In the genomic region with DNA sequence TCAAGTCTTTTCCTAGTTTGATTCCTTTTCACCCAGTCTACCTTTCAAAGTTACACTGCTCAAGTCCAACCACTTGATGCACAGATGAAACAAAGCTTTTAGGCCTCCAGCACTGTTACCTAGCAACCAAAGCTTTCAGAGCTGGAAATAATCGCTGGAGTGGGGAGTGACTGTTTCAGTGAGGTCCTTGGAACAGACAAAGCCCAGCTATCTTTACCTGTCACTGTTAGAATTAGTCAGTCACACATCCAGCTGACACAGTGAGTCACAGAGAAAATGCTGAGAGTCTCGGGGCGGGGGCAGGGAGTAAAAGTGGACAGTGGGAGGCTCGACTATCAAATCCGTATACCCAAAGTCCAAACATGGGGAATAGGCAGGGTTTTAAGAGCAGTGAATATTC, we compare ENCODE assay signal across 11 mouse cellular contexts. TPM values are rescaled to one million over a fixed set of nuclear protein-coding genes. Genes with fewer than 3 reads are reported as not detected.
DNase-seq lines count a peak whose midpoint lies in the region; ATAC-seq and TF ChIP-seq lines count a peak whose summit lies in the region.
"Had no signal": no experiment of that assay in that cellular context is flagged by ENCODE, and none has a peak within 500 bp of the region (broad histone marks: within the 10 kb centered on the region; RNA-seq: fewer than 3 reads in every experiment).

No protein-coding gene starts in this region.

- WGBS in heart, postnatal 0 days = 21% methylated on average over 5 of the region's 5 CpGs
- 24% methylated on average over 5 of the region's 5 CpGs for WGBS in hindbrain, embryonic 10.5 days
- 13% methylated on average over 5 of the region's 5 CpGs for WGBS in midbrain, postnatal 0 days
- WGBS in kidney, embryonic 15.5 days = 55% methylated on average over 5 of the region's 5 CpGs

- H3K9ac ChIP-seq in heart, postnatal 0 days (replicated peaks; ENCODE audit: low read depth, low read length) = no peak overlapping the region
- peak overlapping the region; percentile 13; the same call in 1 of the 2 replicates for H3K9ac ChIP-seq in midbrain, postnatal 0 days (replicated peaks; ENCODE audit: low read length, poor library complexity, severe bottlenecking)
- no peak overlapping the region for H3K9ac ChIP-seq in kidney, embryonic 15.5 days
- H3K9ac ChIP-seq: liver, embryonic 12.5 days had no signal

- H3K9me3 ChIP-seq in heart, postnatal 0 days (replicated peaks; ENCODE audit: control insufficient read depth, low read length) = no peaks in the 10 kb centered on the region
- no peaks in the 10 kb centered on the region for H3K9me3 ChIP-seq in hindbrain, embryonic 10.5 days
- H3K9me3 ChIP-seq in midbrain, postnatal 0 days (ENCODE audit: low read length) = no peaks in the 10 kb centered on the region
- H3K9me3 ChIP-seq in kidney, embryonic 15.5 days (replicated peaks) = no peaks in the 10 kb centered on the region
- H3K9me3 ChIP-seq: liver, embryonic 12.5 days had no signal

- no peak overlapping the region for H3K4me2 ChIP-seq in heart, postnatal 0 days (ENCODE audit: low read depth, low read length)
- H3K4me2 ChIP-seq in midbrain, postnatal 0 days (ENCODE audit: low read depth, low read length, poor library complexity, severe bottlenecking) = no peak overlapping the region
- H3K4me2 ChIP-seq in kidney, embryonic 15.5 days = no peak overlapping the region
- H3K4me2 ChIP-seq: liver, embryonic 12.5 days had no signal

- TF ChIP-seq CTCF in heart, postnatal 0 days (IDR thresholded peaks at IDR 0.05; ENCODE audit: low read depth) = no peak
- no peak for TF ChIP-seq CTCF in midbrain, postnatal 0 days (IDR thresholded peaks at IDR 0.05)

- no peaks in the 10 kb centered on the region for H3K4me1 ChIP-seq in heart, postnatal 0 days (ENCODE audit: control insufficient read depth, insufficient read depth)
- peaks cover 20% of the 10 kb centered on the region for H3K4me1 ChIP-seq in hindbrain, embryonic 10.5 days (replicated peaks)
- H3K4me1 ChIP-seq in midbrain, postnatal 0 days (ENCODE audit: insufficient read depth, low read length) = peaks cover 11% of the 10 kb centered on the region; the same call in 1 of the 2 replicates
- H3K4me1 ChIP-seq in kidney, embryonic 15.5 days = no peaks in the 10 kb centered on the region
- H3K4me1 ChIP-seq: liver, embryonic 12.5 days had no signal

- H3K27me3 ChIP-seq in heart, postnatal 0 days (ENCODE audit: control insufficient read depth, insufficient read depth, low read length) = 0 out of 2 replicates have a peak, but pooled peaks cover 4% of the 10 kb centered on the region
- peaks cover 7% of the 10 kb centered on the region; the same call in 1 of the 2 replicates for H3K27me3 ChIP-seq in hindbrain, embryonic 10.5 days (ENCODE audit: insufficient read depth, poor library complexity, severe bottlenecking)
- no peaks in the 10 kb centered on the region for H3K27me3 ChIP-seq in midbrain, postnatal 0 days (ENCODE audit: insufficient read depth, low read length)
- H3K27me3 ChIP-seq in kidney, embryonic 15.5 days = peaks cover 4% of the 10 kb centered on the region; the same call in 1 of the 2 replicates
- H3K27me3 ChIP-seq: liver, embryonic 12.5 days had no signal

- no peak for TF ChIP-seq EP300 in heart, postnatal 0 days (IDR thresholded peaks at IDR 0.05; ENCODE audit: low read depth)

- no peaks in the 10 kb centered on the region for H3K36me3 ChIP-seq in heart, postnatal 0 days (replicated peaks; ENCODE audit: control insufficient read depth, insufficient read depth, low read length)
- H3K36me3 ChIP-seq in hindbrain, embryonic 10.5 days = peaks cover 7% of the 10 kb centered on the region
- no peaks in the 10 kb centered on the region for H3K36me3 ChIP-seq in midbrain, postnatal 0 days (ENCODE audit: insufficient read depth, low read length)
- H3K36me3 ChIP-seq in kidney, embryonic 15.5 days = peaks cover 9% of the 10 kb centered on the region
- H3K36me3 ChIP-seq: G1E; liver, embryonic 12.5 days had no signal

- no peak overlapping the region for H3K4me3 ChIP-seq in heart, postnatal 0 days (ENCODE audit: low read depth, low read length)
- H3K4me3 ChIP-seq in hindbrain, embryonic 10.5 days = no peak overlapping the region
- H3K4me3 ChIP-seq in midbrain, postnatal 0 days (ENCODE audit: low read depth, low read length) = no peak overlapping the region
- H3K4me3 ChIP-seq in kidney, embryonic 15.5 days (replicated peaks) = no peak overlapping the region
- H3K4me3 ChIP-seq: liver, embryonic 12.5 days had no signal

- ATAC-seq in heart, postnatal 0 days (ENCODE audit: insufficient read depth, low read depth) = peak; percentile 68
- peak; percentile 45 for ATAC-seq in midbrain, postnatal 0 days (ENCODE audit: low FRiP score)
- no peak for ATAC-seq in kidney, embryonic 15.5 days (replicated peaks; ENCODE audit: low FRiP score)
- ATAC-seq: liver, embryonic 12.5 days had no signal

- no peak overlapping the region for H3K27ac ChIP-seq in heart, postnatal 0 days (ENCODE audit: low read depth)
- H3K27ac ChIP-seq in hindbrain, embryonic 10.5 days = peak overlapping the region; percentile 70
- peak overlapping the region; percentile 75 for H3K27ac ChIP-seq in midbrain, postnatal 0 days (ENCODE audit: low read depth, low read length)
- H3K27ac ChIP-seq in kidney, embryonic 15.5 days = no peak overlapping the region
- H3K27ac ChIP-seq: liver, embryonic 12.5 days had no signal

- DNase-seq in heart, postnatal 0 days (ENCODE audit: low spot score) = peak; percentile 47
- no peak for DNase-seq in heart, adult 9 months (ENCODE audit: low spot score in 2 of 2)
- DNase-seq in embryo, embryonic 10.5 days (ENCODE audit: low spot score) = peak; percentile 67
- peak; percentile 21 for DNase-seq in hindbrain, embryonic 10.5 days (ENCODE audit: low spot score)
- DNase-seq in midbrain, postnatal 0 days (ENCODE audit: low spot score) = peak; percentile 82
- DNase-seq in ovary, adult 18-20 months (ENCODE audit: low spot score) = no peak
- DNase-seq in ovary, postnatal 14 days (ENCODE audit: low spot score) = no peak
- DNase-seq: cerebellum, adult 9-10 months had no signal

RNA-seq across cellular contexts. Expression of gene Wfs1, which starts 28.5 kb away (rescaled TPM):
- total RNA-seq in heart, postnatal 0 days (2014; rRNA removed; ENCODE audit: low replicate concordance) = 17.6 and 18.3 TPM in 2 replicates
- polyA plus RNA-seq in heart, postnatal 0 days (2015; fragmentation: Nextera tagmentation; extraction: Ambion mirVana) = 14.6 and 14.7 TPM in 2 replicates
- polyA plus RNA-seq in hindbrain, embryonic 10.5 days (2016; fragmentation: Nextera tagmentation; extraction: Ambion mirVana) = 8.4 and 9.2 TPM in 2 replicates
- total RNA-seq in midbrain, postnatal 0 days (2014; rRNA removed) = 11.3 and 14.0 TPM in 2 replicates
- polyA plus RNA-seq in midbrain, postnatal 0 days (2015; fragmentation: Nextera tagmentation; extraction: Ambion mirVana) = 11.9 and 12.8 TPM in 2 replicates
- 18.3 and 19.5 TPM in 2 replicates for polyA plus RNA-seq in kidney, embryonic 15.5 days (2015; fragmentation: Nextera tagmentation; extraction: Ambion mirVana)

Comparison
In these comparisons a context has a peak if more than half of its experiments do, and no peak if none do; other contexts are left out.
1. DNase-seq: peak in heart, postnatal 0 days (single experiment), embryo, embryonic 10.5 days (single experiment), hindbrain, embryonic 10.5 days (single experiment) and midbrain, postnatal 0 days (single experiment); none in heart, adult 9 months (0 of 2), ovary, adult 18-20 months (single experiment) and ovary, postnatal 14 days (single experiment).
2. H3K27ac ChIP-seq: peak in hindbrain, embryonic 10.5 days (single experiment) and midbrain, postnatal 0 days (single experiment); none in heart, postnatal 0 days (single experiment) and kidney, embryonic 15.5 days (single experiment).